Mouse (Mus musculus) erythroid progenitor cell, adult 5-6 weeks (primary cell): ENCODE results near the gene Mpo. TPM values are rescaled to one million over a fixed set of nuclear protein-coding genes. Genes with fewer than 3 reads are reported as not detected.

Source experiments
- ATAC-seq: replicated peaks from 2 replicates; pipeline ENCODE4 v1.8.0; 2016; ENCODE audit warnings: moderate number of reproducible peaks, mild to moderate bottlenecking, moderate TSS enrichment, inconsistent platforms; ENCODE audit not compliant: poor library complexity, low FRiP score, severe bottlenecking
- total RNA-seq, 2 experiments: library from RNA; stranded (forward) in 1 of 2; stranded (reverse) in 1 of 2; fragments of 150-400 nt in 1 of 2; fragments of 186-747, 209-891 nt in 1 of 2; gene quantifications; 2 replicates each; pipeline versions ENCODE4 v1.2.3 to v1.2.4; 2015 to 2017; ENCODE audit warnings: low replicate concordance in 2 of 2

The Mpo gene
- total RNA-seq, 2 experiments from 2014 or later: 501 to 1,145 TPM

GRCm38 (mm10) chr11:87780130-87780529, 13.3 kb upstream of the Mpo start:
- ATAC-seq: no peak

- no peak for ATAC-seq
These were observed 3.3 kb upstream of the Mpo start for GRCm38 (mm10) chr11:87790088-87790487.

DNA sequence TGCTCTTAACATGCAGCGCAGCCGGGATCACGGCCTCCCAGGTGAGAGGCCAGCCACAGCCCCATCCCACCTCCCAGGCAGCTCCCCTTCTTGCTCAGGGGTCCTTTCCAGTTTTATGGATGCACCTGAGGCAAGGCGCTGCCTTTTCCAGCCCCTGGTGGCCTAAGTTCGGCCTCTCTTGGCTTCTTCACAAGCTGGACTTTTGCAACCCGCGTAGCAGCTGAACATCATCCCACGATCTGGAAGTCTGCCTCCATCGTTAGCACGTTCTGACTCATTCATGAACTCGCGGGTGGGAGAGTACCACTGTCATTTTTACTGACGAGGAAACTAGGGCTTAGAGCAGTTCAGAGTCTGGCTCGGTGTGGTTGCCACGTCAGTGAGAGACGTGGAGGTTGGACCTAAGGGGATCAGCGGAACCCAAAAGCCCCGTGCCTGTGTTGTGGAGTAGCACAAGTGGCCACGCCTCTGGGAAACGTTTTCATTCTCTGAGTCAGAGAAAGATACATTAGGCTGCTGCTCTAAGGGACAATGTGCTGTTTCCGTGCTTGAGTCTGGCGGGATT, 8.4 kb downstream of the Mpo start:
- no peak for ATAC-seq

GRCm38 (mm10) chr11:87802621-87803020, 9.2 kb downstream of the Mpo start:
- no peak for ATAC-seq

DNA sequence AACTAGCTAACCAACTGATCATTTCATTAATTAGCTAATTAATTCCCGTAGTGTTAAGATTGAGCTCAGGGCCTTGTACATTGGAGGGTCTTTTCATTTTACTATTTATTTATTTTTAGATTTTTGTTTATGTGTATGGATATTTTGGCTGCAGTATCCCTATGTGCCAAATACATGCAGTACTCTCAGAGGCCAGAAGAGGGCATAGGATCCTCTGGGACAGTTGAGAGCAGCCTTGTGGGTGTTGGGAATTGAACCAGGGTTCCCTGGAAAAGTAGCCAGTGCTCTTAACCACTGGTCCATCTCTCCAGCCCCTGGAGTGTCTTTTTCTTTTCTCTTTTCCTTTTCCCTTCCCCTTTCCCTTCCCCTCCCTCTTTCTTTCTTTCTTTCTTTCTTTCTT, 12.1 kb downstream of the Mpo start:
- ATAC-seq: 0 out of 2 replicates have a peak, but pooled peaks have one; percentile 55

DNA sequence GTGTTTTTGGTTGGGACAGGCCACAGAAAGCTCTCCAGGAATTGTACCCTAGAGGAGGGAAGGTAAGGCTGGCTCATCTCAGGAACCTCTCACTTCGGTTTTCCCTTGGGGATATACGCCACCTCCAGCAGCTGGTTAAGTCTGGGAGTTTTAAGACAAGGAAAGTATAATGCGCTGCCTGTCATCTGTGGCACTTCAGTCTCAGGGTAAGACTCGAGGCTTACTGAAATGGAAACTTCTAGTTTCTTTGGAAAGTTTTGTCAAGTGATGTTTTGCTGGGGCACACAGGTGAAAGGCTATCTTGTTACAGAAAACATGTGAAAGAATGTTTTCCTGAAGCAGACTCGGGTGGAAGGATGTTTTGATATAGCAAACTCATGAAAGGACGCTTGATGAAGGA, 14.1 kb downstream of the Mpo start:
- ATAC-seq: no peak

DNA sequence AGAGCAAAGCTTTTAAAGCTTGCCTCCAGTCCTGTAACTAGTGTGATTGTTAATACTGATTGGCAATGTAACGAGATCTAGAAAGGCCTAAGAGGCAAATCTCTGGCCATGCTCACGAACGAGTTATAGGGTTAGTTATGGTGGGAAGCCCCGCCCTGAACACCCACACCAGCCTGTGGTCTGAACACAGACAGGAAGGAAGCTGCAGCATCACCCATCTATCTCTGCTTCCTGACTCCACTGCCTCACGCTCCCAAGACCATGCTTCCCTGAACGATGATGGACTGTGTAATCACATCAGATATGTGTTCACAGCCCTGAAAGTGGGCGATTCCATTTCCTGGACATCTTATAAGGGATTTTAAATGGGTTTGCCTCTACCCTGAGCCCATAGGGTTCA, 14.9 kb downstream of the Mpo start:
- no peak for ATAC-seq

GRCm38 (mm10) chr11:87811396-87811795, 18.0 kb downstream of the Mpo start:
- ATAC-seq: no peak

DNA sequence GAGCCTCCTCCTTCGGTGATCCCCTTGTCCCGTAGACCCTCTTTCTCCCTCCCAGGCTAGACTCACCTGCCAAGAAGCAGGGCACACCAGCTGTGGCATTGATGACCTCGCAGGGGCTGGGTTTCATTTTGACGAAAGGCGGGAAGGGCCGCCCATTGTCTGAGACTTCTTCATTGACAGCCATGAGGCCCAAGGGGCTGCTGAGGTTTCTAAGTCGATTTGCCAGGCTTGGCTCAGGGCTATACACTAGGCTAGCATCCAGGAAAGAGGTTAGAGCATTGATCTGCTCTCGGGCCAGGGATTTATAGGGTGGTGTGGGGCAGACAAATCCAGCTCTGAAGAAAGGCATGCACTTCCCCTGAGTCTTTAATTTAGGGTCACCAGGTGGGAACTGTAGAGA, 21.4 kb downstream of the Mpo start:
- ATAC-seq: no peak

DNA sequence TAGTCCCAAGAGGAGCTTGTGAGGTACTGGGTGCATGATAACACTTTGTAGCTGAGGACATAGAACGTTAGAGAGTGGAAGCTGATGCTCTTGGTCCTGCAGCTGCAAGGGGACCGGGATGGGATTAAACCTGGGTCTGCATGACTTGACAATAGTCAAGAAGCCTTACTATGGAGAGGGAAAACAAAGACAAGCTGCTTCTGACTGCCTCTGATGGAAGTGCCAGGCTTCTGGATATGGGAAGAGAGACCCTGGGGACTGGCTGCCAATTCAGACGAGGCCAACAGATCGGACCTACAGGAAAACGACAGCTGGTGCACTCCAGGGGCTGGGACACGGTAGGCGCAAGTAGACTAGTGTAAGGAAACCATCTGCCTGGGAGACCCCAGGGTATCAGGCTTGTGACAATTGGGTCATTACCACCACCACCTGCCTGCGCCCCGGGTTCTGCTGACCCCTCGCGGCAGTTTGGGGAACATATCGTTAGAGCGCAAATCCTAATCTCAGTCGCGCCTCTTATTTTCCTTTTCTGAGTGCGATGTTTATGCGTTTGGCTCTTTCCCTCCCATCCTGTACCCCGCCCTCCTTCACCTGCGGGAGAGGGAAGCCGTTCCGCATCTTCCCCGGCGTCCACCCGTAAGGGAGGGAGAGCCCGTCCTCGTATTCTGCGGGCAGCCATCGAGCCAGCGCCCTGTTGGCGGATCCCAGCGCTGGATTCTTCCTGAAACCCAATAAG, 23.5 kb downstream of the Mpo start:
- ATAC-seq: no peak

DNA sequence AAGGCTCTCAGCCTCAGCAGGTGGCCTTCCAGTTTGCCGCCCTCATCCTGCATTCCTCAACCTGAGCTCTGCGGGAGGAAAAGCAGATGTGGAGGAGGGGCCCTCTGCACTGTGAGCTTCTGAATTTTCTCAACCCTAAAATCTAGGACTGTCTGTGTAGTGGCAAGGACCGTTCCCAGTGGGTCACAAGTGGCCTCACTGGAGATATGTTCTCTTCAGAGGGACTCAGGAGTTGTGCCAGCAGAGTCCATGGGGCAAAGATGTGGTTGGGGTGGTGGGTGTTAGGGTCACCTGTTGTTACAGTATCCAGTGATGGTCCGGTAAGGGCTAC, 24.0 kb downstream of the Mpo start:
- ATAC-seq: no peak

DNA sequence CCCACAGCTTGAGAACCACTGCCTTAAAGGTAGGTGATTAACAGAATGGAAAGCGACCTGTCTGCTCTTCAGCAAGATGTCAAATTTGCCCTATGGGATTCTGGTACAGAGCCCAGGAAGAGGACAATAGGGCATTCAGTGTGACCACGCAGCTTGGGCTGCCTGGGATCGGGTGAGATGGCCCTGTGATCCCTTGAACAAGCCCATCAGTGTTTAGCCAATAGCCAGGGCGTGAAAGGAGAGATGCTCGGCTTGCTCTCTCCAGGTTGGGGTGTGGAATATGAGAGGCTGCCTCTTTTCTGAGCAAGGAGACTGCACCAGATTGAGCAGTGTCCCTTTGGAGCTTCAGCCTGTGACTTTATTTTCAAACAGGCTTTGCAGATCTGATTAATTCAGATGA, 28.1 kb downstream of the Mpo start:
- ATAC-seq: no peak

DNA sequence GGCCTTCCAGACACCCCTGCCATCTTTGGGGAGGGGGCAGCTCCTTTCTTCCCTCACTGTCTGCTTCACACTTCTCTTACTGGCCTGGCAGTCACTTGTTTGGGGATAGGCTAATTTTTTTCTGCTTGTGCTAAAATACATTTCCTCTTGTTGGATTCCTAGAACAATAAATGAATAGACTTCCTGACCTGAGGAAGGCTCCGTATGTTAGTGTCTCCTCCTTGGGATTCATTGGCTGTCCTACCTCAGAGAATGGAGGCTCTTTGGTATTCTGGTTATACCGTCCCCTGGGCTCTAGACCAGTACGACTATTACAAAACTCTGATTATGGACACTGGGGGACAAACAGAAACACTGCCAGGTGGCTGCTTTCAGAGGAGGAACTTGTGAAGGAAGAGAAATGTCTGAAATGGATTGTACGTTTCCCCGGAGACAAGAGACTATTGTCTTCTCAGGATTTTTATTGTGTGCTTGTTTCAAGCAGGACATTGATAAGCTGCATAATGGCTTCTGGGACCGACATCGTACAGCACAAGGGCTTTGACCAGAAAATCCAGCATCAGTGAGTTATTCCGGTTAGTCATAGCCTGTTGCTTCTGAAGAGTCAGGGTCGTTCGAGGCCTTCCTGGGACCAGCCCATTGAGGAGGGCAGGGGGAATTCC, 35.0 kb downstream of the Mpo start, which contains the start of gene Lpo:
Gene Lpo, minus strand, starts transcription at position 51 of the 662 bp plus-strand sequence.
- ATAC-seq: no peak

DNA sequence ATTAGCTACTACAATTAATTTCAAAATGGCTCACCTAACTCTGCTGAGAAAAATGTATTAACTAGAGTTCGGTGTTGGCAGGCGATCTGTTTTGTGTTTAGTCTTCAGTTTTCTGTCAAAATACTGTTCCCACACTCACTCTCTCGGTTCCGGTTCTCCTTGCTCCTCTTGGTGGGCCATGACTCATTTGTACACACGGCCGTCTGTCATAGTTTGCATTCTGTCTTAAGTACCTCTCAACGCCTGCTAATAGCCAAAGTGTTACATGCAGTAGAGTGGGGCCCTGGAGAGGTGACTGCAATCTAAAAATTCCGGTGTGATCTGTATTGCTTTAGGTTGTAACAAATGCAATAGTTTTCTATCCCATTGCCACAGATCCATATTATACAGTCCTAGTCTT, 47.3 kb downstream of the Mpo start:
- ATAC-seq: no peak

DNA sequence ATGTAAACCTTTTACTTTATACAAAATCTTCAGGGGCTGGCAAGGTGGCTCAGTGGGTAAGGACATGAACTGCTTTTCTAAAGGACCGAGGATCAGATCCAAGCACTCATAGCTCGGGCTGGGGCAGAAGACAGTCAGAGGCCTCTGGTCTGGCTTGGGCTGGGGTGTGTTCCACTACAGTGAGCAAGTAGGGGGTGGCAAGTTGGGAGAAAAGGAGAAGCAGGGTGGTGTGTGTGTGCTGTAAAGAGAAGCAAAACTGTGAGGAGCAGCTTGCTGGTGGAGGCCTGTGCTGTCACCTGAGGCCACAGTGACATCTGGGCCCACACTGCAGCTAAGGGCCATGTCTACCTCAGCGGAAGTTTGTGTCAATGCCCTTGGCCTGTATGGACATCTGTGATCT, 48.1 kb downstream of the Mpo start:
- ATAC-seq: peak; percentile 34; the same call in 1 of the 2 replicates

DNA sequence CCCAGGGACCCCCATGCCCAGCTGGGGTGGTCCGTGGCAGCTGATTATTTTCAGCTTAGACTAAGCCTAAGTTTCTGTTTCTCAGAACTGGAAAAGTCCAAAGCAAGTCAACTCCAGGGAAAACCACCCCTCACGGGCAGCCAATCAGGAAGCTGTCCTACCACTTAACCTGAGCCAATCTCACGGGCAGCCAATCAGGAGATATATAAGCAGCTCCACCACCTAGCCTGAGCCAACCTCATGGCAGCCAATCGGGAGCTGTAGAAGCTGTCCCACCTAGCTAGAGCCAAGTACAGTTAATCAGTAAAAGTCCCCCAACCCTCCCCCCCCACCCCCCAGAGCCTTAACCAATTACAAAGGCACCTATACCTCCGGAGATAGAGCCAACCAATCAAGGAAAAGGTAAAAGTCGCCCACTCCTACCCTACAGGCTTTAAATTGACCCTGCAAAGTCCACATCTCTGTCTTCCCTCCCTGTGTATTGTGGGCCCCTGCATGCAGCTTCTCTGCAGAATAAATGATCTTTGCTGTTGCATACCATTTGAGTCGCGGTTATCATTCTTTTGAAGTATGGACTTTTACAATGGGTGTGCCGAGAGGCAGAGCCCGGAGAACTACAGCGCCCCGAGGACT, 53.7 kb downstream of the Mpo start:
- no peak for ATAC-seq

GRCm38 (mm10) chr11:87847884-87848283, 54.5 kb downstream of the Mpo start:
- ATAC-seq: no peak

- peak; percentile 61 for ATAC-seq
These were observed 59.6 kb downstream of the Mpo start, which contains the start of gene Mks1 for GRCm38 (mm10) chr11:87852690-87853596. TSS of gene Mks1 (plus strand) at chr11:87853215.

DNA sequence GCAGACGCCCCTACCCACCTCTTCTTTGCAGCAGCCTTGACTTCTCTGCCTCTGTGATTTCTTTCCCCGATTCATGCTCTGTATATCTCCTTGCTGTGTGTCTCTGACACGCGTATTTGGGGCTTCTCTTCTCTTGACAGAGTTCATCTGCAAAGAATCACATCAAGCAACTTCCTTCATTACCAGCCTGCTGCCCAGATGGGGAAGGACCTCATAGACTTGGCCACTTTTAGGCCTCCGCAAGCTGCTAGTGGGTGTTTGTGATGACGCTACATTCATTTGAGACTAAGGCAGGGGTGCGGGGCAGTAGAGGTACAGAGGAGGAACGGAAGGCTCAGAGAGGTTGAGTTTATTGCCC, 60.2 kb downstream of the Mpo start:
- ATAC-seq: no peak
